Comparison of ENCODE assay signal across 19 mouse cellular contexts in the genomic region with DNA sequence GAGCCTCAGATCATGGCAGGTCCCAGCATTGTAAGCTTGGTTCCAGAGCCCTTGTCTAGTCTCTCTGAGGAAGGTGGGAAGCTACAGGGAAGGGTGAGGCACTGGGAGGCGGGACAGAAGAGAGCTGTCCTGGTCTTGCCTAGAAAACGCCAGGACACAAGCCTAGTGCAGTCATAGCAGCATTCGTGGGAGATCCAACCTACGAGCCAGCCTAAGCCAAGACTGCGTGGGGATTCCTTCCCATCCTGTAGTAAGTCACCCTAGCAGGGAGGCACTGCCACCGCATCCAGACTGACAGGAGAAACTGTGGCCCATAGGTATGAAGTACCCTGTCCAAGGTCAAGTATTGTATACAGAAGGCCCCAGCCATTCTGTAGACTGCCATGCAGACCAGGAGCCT. TPM values are rescaled to one million over a fixed set of nuclear protein-coding genes. Genes with fewer than 3 reads are reported as not detected.
DNase-seq lines count a peak whose midpoint lies in the region; ATAC-seq lines count a peak whose summit lies in the region.
"Had no signal": no experiment of that assay in that cellular context is flagged by ENCODE, and none has a peak within 500 bp of the region (broad histone marks: within the 10 kb centered on the region; RNA-seq: fewer than 3 reads in every experiment).

No protein-coding gene starts in this region.

- 79% methylated on average over 6 of the region's 6 CpGs for WGBS in forebrain, embryonic 12.5 days
- WGBS in forebrain, embryonic 11.5 days: 80% methylated on average over 6 of the region's 6 CpGs
- 78% methylated on average over 6 of the region's 6 CpGs for WGBS in hindbrain, embryonic 14.5 days
- WGBS in hindbrain, embryonic 10.5 days: 72% methylated on average over 6 of the region's 6 CpGs
- 80% methylated on average over 6 of the region's 6 CpGs for WGBS in midbrain, embryonic 15.5 days
- WGBS in midbrain, embryonic 16.5 days: 83% methylated on average over 6 of the region's 6 CpGs

- no peak overlapping the region for H3K4me2 ChIP-seq in forebrain, embryonic 12.5 days
- no peak overlapping the region for H3K4me2 ChIP-seq in forebrain, embryonic 11.5 days (ENCODE audit: low read depth, low read length, severe bottlenecking)
- H3K4me2 ChIP-seq in hindbrain, embryonic 14.5 days (replicated peaks): 0 out of 2 replicates have a peak overlapping the region, but pooled peaks have one; percentile 19
- peak overlapping the region; percentile 12; the same call in 1 of the 2 replicates for H3K4me2 ChIP-seq in midbrain, embryonic 15.5 days
- H3K4me2 ChIP-seq in midbrain, embryonic 16.5 days (ENCODE audit: low read length): no peak overlapping the region
- H3K4me2 ChIP-seq: embryonic facial prominence, embryonic 13.5 days; forebrain, embryonic 15.5 days; heart, embryonic 12.5 days had no signal

- DNase-seq in forebrain, embryonic 11.5 days (ENCODE audit: low spot score): no peak
- DNase-seq in hindbrain, embryonic 14.5 days (ENCODE audit: low spot score): no peak
- DNase-seq in hindbrain, embryonic 10.5 days (ENCODE audit: low spot score): no peak
- DNase-seq in spleen, postnatal 4 days (ENCODE audit: low spot score in 2 of 2): no peak
- DNase-seq: adrenal gland, postnatal 14 days; cerebellum, adult 8-10 months; cerebellum, postnatal 36 days; gastrocnemius, adult 2 months; gastrocnemius, postnatal 25 days had no signal

- H3K36me3 ChIP-seq in forebrain, embryonic 12.5 days (replicated peaks): peaks cover 15% of the 10 kb centered on the region
- no peaks in the 10 kb centered on the region for H3K36me3 ChIP-seq in forebrain, embryonic 11.5 days (ENCODE audit: control insufficient read depth, insufficient read depth, low read length)
- H3K36me3 ChIP-seq in hindbrain, embryonic 14.5 days (replicated peaks; ENCODE audit: control insufficient read depth, insufficient read depth): 0 out of 2 replicates have a peak, but pooled peaks cover 4% of the 10 kb centered on the region
- H3K36me3 ChIP-seq in hindbrain, embryonic 10.5 days: peaks cover 16% of the 10 kb centered on the region; the same call in 1 of the 2 replicates
- H3K36me3 ChIP-seq in midbrain, embryonic 15.5 days (replicated peaks): no peaks in the 10 kb centered on the region
- H3K36me3 ChIP-seq in midbrain, embryonic 16.5 days (ENCODE audit: control insufficient read depth, insufficient read depth, low read length): no peaks in the 10 kb centered on the region
- H3K36me3 ChIP-seq: embryonic facial prominence, embryonic 13.5 days; forebrain, embryonic 15.5 days; heart, embryonic 12.5 days had no signal

- H3K4me3 ChIP-seq in forebrain, embryonic 12.5 days (replicated peaks): no peak overlapping the region
- no peak overlapping the region for H3K4me3 ChIP-seq in forebrain, embryonic 11.5 days (ENCODE audit: low read depth, low read length)
- H3K4me3 ChIP-seq in hindbrain, embryonic 14.5 days (replicated peaks; ENCODE audit: low read length): no peak overlapping the region
- no peak overlapping the region for H3K4me3 ChIP-seq in hindbrain, embryonic 10.5 days
- H3K4me3 ChIP-seq in midbrain, embryonic 15.5 days: no peak overlapping the region
- H3K4me3 ChIP-seq in midbrain, embryonic 16.5 days (ENCODE audit: low read depth, low read length): no peak overlapping the region
- H3K4me3 ChIP-seq: embryonic facial prominence, embryonic 13.5 days; forebrain, embryonic 15.5 days; gastrocnemius, adult 2 months; heart, embryonic 12.5 days had no signal

- peak overlapping the region; percentile 56 for H3K27ac ChIP-seq in forebrain, embryonic 12.5 days
- H3K27ac ChIP-seq in forebrain, embryonic 11.5 days (ENCODE audit: low read depth, low read length): no peak overlapping the region
- H3K27ac ChIP-seq in hindbrain, embryonic 14.5 days: no peak overlapping the region
- H3K27ac ChIP-seq in hindbrain, embryonic 10.5 days: no peak overlapping the region
- H3K27ac ChIP-seq in midbrain, embryonic 15.5 days: no peak overlapping the region; the same call in 1 of the 2 replicates
- no peak overlapping the region for H3K27ac ChIP-seq in midbrain, embryonic 16.5 days (ENCODE audit: low read length)
- H3K27ac ChIP-seq: embryonic facial prominence, embryonic 13.5 days; forebrain, embryonic 15.5 days; gastrocnemius, adult 2 months had no signal

- no peak overlapping the region for H3K9ac ChIP-seq in forebrain, embryonic 12.5 days
- no peak overlapping the region for H3K9ac ChIP-seq in forebrain, embryonic 11.5 days (ENCODE audit: low read length)
- H3K9ac ChIP-seq in hindbrain, embryonic 14.5 days: peak overlapping the region; percentile 16; the same call in 1 of the 2 replicates
- no peak overlapping the region for H3K9ac ChIP-seq in midbrain, embryonic 15.5 days
- no peak overlapping the region for H3K9ac ChIP-seq in midbrain, embryonic 16.5 days (ENCODE audit: low read depth, low read length)
- H3K9ac ChIP-seq: embryonic facial prominence, embryonic 13.5 days; heart, embryonic 12.5 days had no signal

- H3K4me1 ChIP-seq in forebrain, embryonic 12.5 days: peaks cover 56% of the 10 kb centered on the region
- H3K4me1 ChIP-seq in forebrain, embryonic 11.5 days (replicated peaks; ENCODE audit: control insufficient read depth, insufficient read depth, low read length): peaks cover 21% of the 10 kb centered on the region
- peaks cover 36% of the 10 kb centered on the region for H3K4me1 ChIP-seq in hindbrain, embryonic 14.5 days (replicated peaks; ENCODE audit: control insufficient read depth, insufficient read depth, low read length)
- peaks cover 68% of the 10 kb centered on the region for H3K4me1 ChIP-seq in hindbrain, embryonic 10.5 days (replicated peaks)
- H3K4me1 ChIP-seq in midbrain, embryonic 15.5 days: peaks cover 51% of the 10 kb centered on the region
- peaks cover 46% of the 10 kb centered on the region for H3K4me1 ChIP-seq in midbrain, embryonic 16.5 days (ENCODE audit: control insufficient read depth, insufficient read depth, low read length)

- H3K27me3 ChIP-seq in forebrain, embryonic 12.5 days: no peaks in the 10 kb centered on the region
- no peaks in the 10 kb centered on the region; the same call in 1 of the 2 replicates for H3K27me3 ChIP-seq in forebrain, embryonic 11.5 days (ENCODE audit: control insufficient read depth, insufficient read depth, low read length)
- H3K27me3 ChIP-seq in hindbrain, embryonic 14.5 days (ENCODE audit: control insufficient read depth, insufficient read depth, low read length): no peaks in the 10 kb centered on the region
- H3K27me3 ChIP-seq in hindbrain, embryonic 10.5 days (ENCODE audit: insufficient read depth, poor library complexity, severe bottlenecking): peaks cover 64% of the 10 kb centered on the region
- no peaks in the 10 kb centered on the region for H3K27me3 ChIP-seq in midbrain, embryonic 15.5 days (replicated peaks)
- H3K27me3 ChIP-seq in midbrain, embryonic 16.5 days (ENCODE audit: control insufficient read depth, insufficient read depth, low read depth, low read length): no peaks in the 10 kb centered on the region
- H3K27me3 ChIP-seq: forebrain, embryonic 15.5 days had no signal

- no peak for ATAC-seq in forebrain, embryonic 12.5 days (ENCODE audit: low FRiP score)
- ATAC-seq in forebrain, embryonic 11.5 days (replicated peaks; ENCODE audit: low FRiP score): no peak
- ATAC-seq in hindbrain, embryonic 14.5 days (ENCODE audit: low FRiP score): no peak
- ATAC-seq in midbrain, embryonic 15.5 days (replicated peaks): no peak
- ATAC-seq in midbrain, embryonic 16.5 days: no peak
- ATAC-seq: activated CD4-positive, CD25-positive, alpha-beta regulatory T cell, adult 4 months; inflammation-experienced regulatory T-cells, adult 6 months; intestine, postnatal 0 days; Patski had no signal

- H3K9me3 ChIP-seq in forebrain, embryonic 12.5 days: no peaks in the 10 kb centered on the region
- H3K9me3 ChIP-seq in forebrain, embryonic 11.5 days (ENCODE audit: control insufficient read depth, low read length): no peaks in the 10 kb centered on the region
- no peaks in the 10 kb centered on the region for H3K9me3 ChIP-seq in hindbrain, embryonic 14.5 days (ENCODE audit: control insufficient read depth, low read length)
- no peaks in the 10 kb centered on the region for H3K9me3 ChIP-seq in hindbrain, embryonic 10.5 days
- H3K9me3 ChIP-seq in midbrain, embryonic 15.5 days: no peaks in the 10 kb centered on the region
- no peaks in the 10 kb centered on the region for H3K9me3 ChIP-seq in midbrain, embryonic 16.5 days (replicated peaks; ENCODE audit: control insufficient read depth, low read length, poor library complexity, severe bottlenecking)
- H3K9me3 ChIP-seq: embryonic facial prominence, embryonic 13.5 days; forebrain, embryonic 15.5 days; heart, embryonic 12.5 days had no signal

RNA-seq across cellular contexts. Expression of gene Lrrc4b, which starts 3.7 kb away (rescaled TPM):
- 10.6 and 12.0 TPM in 2 replicates for polyA plus RNA-seq in forebrain, embryonic 12.5 days (2016; fragmentation: Nextera tagmentation; extraction: Ambion mirVana)
- 8.2 and 9.8 TPM in 2 replicates for polyA plus RNA-seq in forebrain, embryonic 11.5 days (2014; fragmentation: Nextera tagmentation; extraction: Ambion mirVana)
- polyA plus RNA-seq in hindbrain, embryonic 14.5 days (2014; fragmentation: Nextera tagmentation; extraction: Ambion mirVana): 26.4 and 26.5 TPM in 2 replicates
- polyA plus RNA-seq in hindbrain, embryonic 10.5 days (2016; fragmentation: Nextera tagmentation; extraction: Ambion mirVana): 1.7 and 4.4 TPM in 2 replicates
- 16.7 and 18.1 TPM in 2 replicates for polyA plus RNA-seq in midbrain, embryonic 15.5 days (2015; fragmentation: Nextera tagmentation; extraction: Ambion mirVana)
- polyA plus RNA-seq in midbrain, embryonic 16.5 days (2015; fragmentation: Nextera tagmentation; extraction: Ambion mirVana): 14.3 and 15.9 TPM in 2 replicates
- polyA plus RNA-seq: activated CD4-positive, CD25-positive, alpha-beta regulatory T cell, adult 4 months; inflammation-experienced regulatory T-cells, adult 6 months had no signal

RNA-seq across cellular contexts. Expression of gene Aspdh, which starts 32.6 kb away (rescaled TPM):
- 4.8 TPM in 2 replicates for polyA plus RNA-seq in forebrain, embryonic 12.5 days (2016; fragmentation: Nextera tagmentation; extraction: Ambion mirVana)
- polyA plus RNA-seq in forebrain, embryonic 11.5 days (2014; fragmentation: Nextera tagmentation; extraction: Ambion mirVana): 2.6 and 2.9 TPM in 2 replicates
- polyA plus RNA-seq in hindbrain, embryonic 14.5 days (2014; fragmentation: Nextera tagmentation; extraction: Ambion mirVana): 3.4 and 5.1 TPM in 2 replicates
- polyA plus RNA-seq in hindbrain, embryonic 10.5 days (2016; fragmentation: Nextera tagmentation; extraction: Ambion mirVana): 0.78 and 1.8 TPM in 2 replicates
- 5.8 and 6.0 TPM in 2 replicates for polyA plus RNA-seq in midbrain, embryonic 15.5 days (2015; fragmentation: Nextera tagmentation; extraction: Ambion mirVana)
- 3.9 and 4.2 TPM in 2 replicates for polyA plus RNA-seq in midbrain, embryonic 16.5 days (2015; fragmentation: Nextera tagmentation; extraction: Ambion mirVana)
- polyA plus RNA-seq: activated CD4-positive, CD25-positive, alpha-beta regulatory T cell, adult 4 months; inflammation-experienced regulatory T-cells, adult 6 months; Patski had no signal

RNA-seq across cellular contexts. Expression of gene Josd2, which starts 35.2 kb away (rescaled TPM):
- 47.2 and 56.8 TPM in 2 replicates for polyA plus RNA-seq in forebrain, embryonic 12.5 days (2016; fragmentation: Nextera tagmentation; extraction: Ambion mirVana)
- 60.9 and 68.9 TPM in 2 replicates for polyA plus RNA-seq in forebrain, embryonic 11.5 days (2014; fragmentation: Nextera tagmentation; extraction: Ambion mirVana)
- polyA plus RNA-seq in hindbrain, embryonic 14.5 days (2014; fragmentation: Nextera tagmentation; extraction: Ambion mirVana): 26.9 and 33.4 TPM in 2 replicates
- polyA plus RNA-seq in hindbrain, embryonic 10.5 days (2016; fragmentation: Nextera tagmentation; extraction: Ambion mirVana): 86.2 and 89.2 TPM in 2 replicates
- 38.8 and 42.2 TPM in 2 replicates for polyA plus RNA-seq in midbrain, embryonic 15.5 days (2015; fragmentation: Nextera tagmentation; extraction: Ambion mirVana)
- polyA plus RNA-seq in midbrain, embryonic 16.5 days (2015; fragmentation: Nextera tagmentation; extraction: Ambion mirVana): 39.5 and 39.6 TPM in 2 replicates

RNA-seq across cellular contexts. Expression of gene 1700008O03Rik, which starts 46.9 kb away (rescaled TPM):
- polyA plus RNA-seq in forebrain, embryonic 12.5 days (2016; fragmentation: Nextera tagmentation; extraction: Ambion mirVana): 0.86 and 1.5 TPM in 2 replicates
- 0.89 and 0.96 TPM in 2 replicates for polyA plus RNA-seq in forebrain, embryonic 11.5 days (2014; fragmentation: Nextera tagmentation; extraction: Ambion mirVana)
- 2.1 and 2.8 TPM in 2 replicates for polyA plus RNA-seq in hindbrain, embryonic 14.5 days (2014; fragmentation: Nextera tagmentation; extraction: Ambion mirVana)
- 2.1 and 2.7 TPM in 2 replicates for polyA plus RNA-seq in hindbrain, embryonic 10.5 days (2016; fragmentation: Nextera tagmentation; extraction: Ambion mirVana)
- polyA plus RNA-seq in midbrain, embryonic 15.5 days (2015; fragmentation: Nextera tagmentation; extraction: Ambion mirVana): 2.1 and 2.6 TPM in 2 replicates
- 2.0 and 3.6 TPM in 2 replicates for polyA plus RNA-seq in midbrain, embryonic 16.5 days (2015; fragmentation: Nextera tagmentation; extraction: Ambion mirVana)
- polyA plus RNA-seq: inflammation-experienced regulatory T-cells, adult 6 months had no signal

RNA-seq across cellular contexts. Expression of gene Syt3, which starts 48.6 kb away (rescaled TPM):
- 5.5 and 6.6 TPM in 2 replicates for polyA plus RNA-seq in forebrain, embryonic 12.5 days (2016; fragmentation: Nextera tagmentation; extraction: Ambion mirVana)
- polyA plus RNA-seq in forebrain, embryonic 11.5 days (2014; fragmentation: Nextera tagmentation; extraction: Ambion mirVana): 3.2 and 4.0 TPM in 2 replicates
- 61.8 and 70.8 TPM in 2 replicates for polyA plus RNA-seq in hindbrain, embryonic 14.5 days (2014; fragmentation: Nextera tagmentation; extraction: Ambion mirVana)
- polyA plus RNA-seq in hindbrain, embryonic 10.5 days (2016; fragmentation: Nextera tagmentation; extraction: Ambion mirVana): 2.7 and 3.0 TPM in 2 replicates
- polyA plus RNA-seq in midbrain, embryonic 15.5 days (2015; fragmentation: Nextera tagmentation; extraction: Ambion mirVana): 56.3 and 57.2 TPM in 2 replicates
- 57.4 and 73.2 TPM in 2 replicates for polyA plus RNA-seq in midbrain, embryonic 16.5 days (2015; fragmentation: Nextera tagmentation; extraction: Ambion mirVana)
- polyA plus RNA-seq: activated CD4-positive, CD25-positive, alpha-beta regulatory T cell, adult 4 months; inflammation-experienced regulatory T-cells, adult 6 months had no signal

Comparison
In these comparisons a context has a peak if more than half of its experiments do, and no peak if none do; other contexts are left out.
1. H3K4me2 ChIP-seq: peak in hindbrain, embryonic 14.5 days (single experiment) and midbrain, embryonic 15.5 days (single experiment); none in forebrain, embryonic 12.5 days (single experiment), forebrain, embryonic 11.5 days (single experiment) and midbrain, embryonic 16.5 days (single experiment).